ENCODE assay signal across 20 mouse cellular contexts in genomic region chr5:146736970-146737495, GRCm38 (mm10). TPM values are rescaled to one million over a fixed set of nuclear protein-coding genes. Genes with fewer than 3 reads are reported as not detected.
DNase-seq lines count a peak whose midpoint lies in the region; ATAC-seq and TF ChIP-seq lines count a peak whose summit lies in the region.
"Had no signal": no experiment of that assay in that cellular context is flagged by ENCODE, and none has a peak within 500 bp of the region (broad histone marks: within the 10 kb centered on the region; RNA-seq: fewer than 3 reads in every experiment).

No protein-coding gene starts in this region.

- 0 out of 2 replicates have a peak, but pooled peaks cover 3% of the 10 kb centered on the region for H3K36me3 ChIP-seq in forebrain, embryonic 16.5 days (ENCODE audit: control insufficient read depth, insufficient read depth)
- H3K36me3 ChIP-seq in forebrain, embryonic 11.5 days (ENCODE audit: control insufficient read depth, insufficient read depth, low read length) = no peaks in the 10 kb centered on the region
- H3K36me3 ChIP-seq in stomach, postnatal 0 days (ENCODE audit: control insufficient read depth, insufficient read depth, low read length) = peaks cover 16% of the 10 kb centered on the region

- no peaks in the 10 kb centered on the region for H3K27me3 ChIP-seq in forebrain, embryonic 16.5 days (replicated peaks; ENCODE audit: control insufficient read depth, insufficient read depth, low read length)
- H3K27me3 ChIP-seq in forebrain, embryonic 11.5 days (ENCODE audit: control insufficient read depth, insufficient read depth, low read length) = no peaks in the 10 kb centered on the region
- no peaks in the 10 kb centered on the region for H3K27me3 ChIP-seq in stomach, postnatal 0 days (ENCODE audit: control insufficient read depth, insufficient read depth, low read length)
- H3K27me3 ChIP-seq: embryonic facial prominence, embryonic 12.5 days; megakaryocyte, embryonic 14.5 days; midbrain, embryonic 15.5 days had no signal

- no peak overlapping the region for H3K4me2 ChIP-seq in forebrain, embryonic 16.5 days (ENCODE audit: low read length)
- H3K4me2 ChIP-seq in forebrain, embryonic 11.5 days (ENCODE audit: low read depth, low read length, severe bottlenecking) = no peak overlapping the region
- no peak overlapping the region for H3K4me2 ChIP-seq in stomach, postnatal 0 days (replicated peaks; ENCODE audit: low read depth)
- H3K4me2 ChIP-seq: embryonic facial prominence, embryonic 12.5 days; lung, embryonic 14.5 days; midbrain, embryonic 15.5 days had no signal

- TF ChIP-seq CTCF in brain, embryonic 14.5 days (IDR thresholded peaks at IDR 0.05; ENCODE audit: borderline replicate concordance, extremely low read depth, insufficient read depth, insufficient read length) = no peak
- no peak for TF ChIP-seq CTCF in stomach, postnatal 0 days (IDR thresholded peaks at IDR 0.05; ENCODE audit: low read depth)

- WGBS in forebrain, embryonic 16.5 days = 75% methylated on average over 9 of the region's 9 CpGs
- 90% methylated on average over 9 of the region's 9 CpGs for WGBS in forebrain, embryonic 11.5 days
- WGBS in stomach, postnatal 0 days = 68% methylated on average over 9 of the region's 9 CpGs

- TF ChIP-seq POLR2A in brain, embryonic 14.5 days (IDR thresholded peaks at IDR 0.05; ENCODE audit: borderline replicate concordance, extremely low read depth, insufficient read depth, insufficient read length, poor library complexity, severe bottlenecking) = no peak

- no peak overlapping the region for H3K9ac ChIP-seq in forebrain, embryonic 16.5 days (replicated peaks; ENCODE audit: low read depth, low read length)
- no peak overlapping the region for H3K9ac ChIP-seq in forebrain, embryonic 11.5 days (ENCODE audit: low read length)
- no peak overlapping the region for H3K9ac ChIP-seq in stomach, postnatal 0 days (ENCODE audit: low read length)
- H3K9ac ChIP-seq: embryonic facial prominence, embryonic 12.5 days; liver, embryonic 14.5 days; lung, embryonic 14.5 days; midbrain, embryonic 15.5 days had no signal

- H3K9me3 ChIP-seq in forebrain, embryonic 16.5 days (ENCODE audit: control insufficient read depth, low read length) = no peaks in the 10 kb centered on the region
- H3K9me3 ChIP-seq in forebrain, embryonic 11.5 days (ENCODE audit: control insufficient read depth, low read length) = no peaks in the 10 kb centered on the region
- H3K9me3 ChIP-seq in stomach, postnatal 0 days (ENCODE audit: control insufficient read depth, low read length) = no peaks in the 10 kb centered on the region
- H3K9me3 ChIP-seq: embryonic facial prominence, embryonic 12.5 days; megakaryocyte, embryonic 14.5 days; midbrain, embryonic 15.5 days had no signal

- no peak for DNase-seq in forebrain, embryonic 11.5 days (ENCODE audit: low spot score)
- peak; percentile 29 for DNase-seq in layer of hippocampus, adult 9-11 months
- DNase-seq in layer of hippocampus, adult 18-20 months (ENCODE audit: low spot score in 2 of 2) = no peak
- peak; percentile 37 for DNase-seq in brain, embryonic 14.5 days (ENCODE audit: low read depth)
- DNase-seq in stomach, postnatal 0 days (ENCODE audit: low spot score) = no peak
- no peak for DNase-seq in cerebellum, adult 11 months
- DNase-seq: cerebellum, adult 2 months; cerebellum, postnatal 25 days; gastrocnemius, adult 2 months; heart, postnatal 36 days; kidney, postnatal 25 days; lung, embryonic 14.5 days had no signal

- H3K4me1 ChIP-seq in forebrain, embryonic 16.5 days (replicated peaks; ENCODE audit: control insufficient read depth, insufficient read depth, low read length) = no peaks in the 10 kb centered on the region
- no peaks in the 10 kb centered on the region for H3K4me1 ChIP-seq in forebrain, embryonic 11.5 days (replicated peaks; ENCODE audit: control insufficient read depth, insufficient read depth, low read length)
- H3K4me1 ChIP-seq in stomach, postnatal 0 days (replicated peaks; ENCODE audit: control insufficient read depth, insufficient read depth) = no peaks in the 10 kb centered on the region
- H3K4me1 ChIP-seq: embryonic facial prominence, embryonic 12.5 days; midbrain, embryonic 15.5 days had no signal

- no peak overlapping the region for H3K27ac ChIP-seq in forebrain, embryonic 16.5 days (ENCODE audit: low read length)
- no peak overlapping the region for H3K27ac ChIP-seq in forebrain, embryonic 11.5 days (ENCODE audit: low read depth, low read length)
- H3K27ac ChIP-seq in stomach, postnatal 0 days (replicated peaks) = no peak overlapping the region
- H3K27ac ChIP-seq: embryonic facial prominence, embryonic 12.5 days; gastrocnemius, adult 2 months; left cerebral cortex, adult 2 months; liver, embryonic 14.5 days; midbrain, embryonic 15.5 days had no signal

- no peak for TF ChIP-seq EP300 in stomach, postnatal 0 days (optimal IDR thresholded peaks at IDR 0.05)

- no peak overlapping the region for H3K4me3 ChIP-seq in forebrain, embryonic 16.5 days (replicated peaks; ENCODE audit: low read length)
- H3K4me3 ChIP-seq in forebrain, embryonic 11.5 days (ENCODE audit: low read depth, low read length) = no peak overlapping the region
- H3K4me3 ChIP-seq in stomach, postnatal 0 days (ENCODE audit: low read depth, low read length) = no peak overlapping the region
- H3K4me3 ChIP-seq: embryonic facial prominence, embryonic 12.5 days; gastrocnemius, adult 2 months; left cerebral cortex, adult 2 months; megakaryocyte, embryonic 14.5 days; midbrain, embryonic 15.5 days had no signal

- ATAC-seq in forebrain, embryonic 16.5 days = 0 out of 2 replicates have a peak, but pooled peaks have one; percentile 33
- ATAC-seq in forebrain, embryonic 11.5 days (replicated peaks; ENCODE audit: low FRiP score) = no peak
- peak; percentile 53 for ATAC-seq in stomach, postnatal 0 days (ENCODE audit: low FRiP score, low TSS enrichment)
- ATAC-seq: CD4-positive, CD25-positive, alpha-beta regulatory T cell, adult 4 months; intestine, embryonic 16.5 days; midbrain, embryonic 15.5 days had no signal

RNA-seq across cellular contexts. Expression of gene Usp12, which starts 57.8 kb away (rescaled TPM):
- 16.9 and 17.5 TPM in 2 replicates for polyA plus RNA-seq in forebrain, embryonic 16.5 days (2015; fragmentation: Nextera tagmentation; extraction: Ambion mirVana)
- polyA plus RNA-seq in forebrain, embryonic 11.5 days (2014; fragmentation: Nextera tagmentation; extraction: Ambion mirVana) = 10.4 and 13.1 TPM in 2 replicates
- 10 to 100 TPM; 57.2 to 57.9 TPM for total RNA-seq in layer of hippocampus, adult 18-20 months (2021)
- polyA plus RNA-seq in brain, embryonic 14.5 days (2012; rRNA removed) = 19.5 and 27.6 TPM in 2 replicates
- 10.4 and 10.5 TPM in 2 replicates for polyA plus RNA-seq in stomach, postnatal 0 days (2015; fragmentation: Nextera tagmentation; extraction: Ambion mirVana)

Comparison
In these comparisons a context has a peak if more than half of its experiments do, and no peak if none do; other contexts are left out.
1. DNase-seq: peak in layer of hippocampus, adult 9-11 months (single experiment) and brain, embryonic 14.5 days (single experiment); none in forebrain, embryonic 11.5 days (single experiment), layer of hippocampus, adult 18-20 months (0 of 2), stomach, postnatal 0 days (single experiment) and cerebellum, adult 11 months (single experiment).